ENCODE assay signal across 10 mouse cellular contexts in genomic region chr5:147357536-147357935, GRCm38 (mm10). TPM values are rescaled to one million over a fixed set of nuclear protein-coding genes. Genes with fewer than 3 reads are reported as not detected.
DNase-seq lines count a peak whose midpoint lies in the region; ATAC-seq and TF ChIP-seq lines count a peak whose summit lies in the region.
"Had no signal": no experiment of that assay in that cellular context is flagged by ENCODE, and none has a peak within 500 bp of the region (broad histone marks: within the 10 kb centered on the region; RNA-seq: fewer than 3 reads in every experiment).

No protein-coding gene starts in this region.

- H3K4me1 ChIP-seq in small intestine, adult 2 months (ENCODE audit: control insufficient read depth, insufficient read depth, insufficient read length, low read length), result no peaks in the 10 kb centered on the region
- no peaks in the 10 kb centered on the region for H3K4me1 ChIP-seq in forebrain, embryonic 13.5 days
- H3K4me1 ChIP-seq: embryonic facial prominence, embryonic 12.5 days; limb, embryonic 13.5 days had no signal

- H3K9ac ChIP-seq in forebrain, embryonic 13.5 days, result no peak overlapping the region
- H3K9ac ChIP-seq: embryonic facial prominence, embryonic 12.5 days; limb, embryonic 13.5 days had no signal

- TF ChIP-seq CTCF in gastrocnemius, adult 2 months (IDR thresholded peaks at IDR 0.05), result peak; percentile 65
- peak; percentile 61; the same call in 1 of the 2 replicates for TF ChIP-seq CTCF in small intestine, adult 2 months (IDR thresholded peaks at IDR 0.05; ENCODE audit: extremely low read depth, insufficient read length, insufficient replicate concordance, low read depth, low read length)

- DNase-seq in gastrocnemius, adult 2 months, result no peak
- no peak for DNase-seq in gastrocnemius, adult 18-20 months (ENCODE audit: low spot score)
- peak; percentile 19 for DNase-seq in right cerebral cortex, postnatal 4 days
- no peak for DNase-seq in right cerebral cortex, adult 18-20 months
- no peak for DNase-seq in heart, adult 8-10 months (ENCODE audit: low spot score)

- no peaks in the 10 kb centered on the region; the same call in 1 of the 2 replicates for H3K27me3 ChIP-seq in small intestine, adult 2 months (ENCODE audit: control insufficient read depth, insufficient read depth, low read length)
- no peaks in the 10 kb centered on the region for H3K27me3 ChIP-seq in forebrain, embryonic 13.5 days
- H3K27me3 ChIP-seq: embryonic facial prominence, embryonic 12.5 days; limb, embryonic 13.5 days had no signal

- no peaks in the 10 kb centered on the region for H3K9me3 ChIP-seq in forebrain, embryonic 13.5 days (replicated peaks)
- H3K9me3 ChIP-seq: embryonic facial prominence, embryonic 12.5 days; limb, embryonic 13.5 days had no signal

- no peaks in the 10 kb centered on the region for H3K36me3 ChIP-seq in small intestine, adult 2 months (ENCODE audit: control insufficient read depth, insufficient read depth, low read length)
- H3K36me3 ChIP-seq in forebrain, embryonic 13.5 days (ENCODE audit: poor library complexity, severe bottlenecking), result no peaks in the 10 kb centered on the region
- H3K36me3 ChIP-seq: embryonic facial prominence, embryonic 12.5 days; limb, embryonic 13.5 days had no signal

- ATAC-seq in common myeloid progenitor, adult 5-6 weeks (replicated peaks; ENCODE audit: low read depth, poor library complexity, severe bottlenecking), result peak; percentile 31; the same call in 1 of the 2 replicates
- ATAC-seq in forebrain, embryonic 13.5 days, result no peak

- no peak overlapping the region for H3K27ac ChIP-seq in gastrocnemius, adult 2 months
- H3K27ac ChIP-seq in small intestine, adult 2 months (ENCODE audit: insufficient read depth, low read depth, low read length), result no peak overlapping the region
- H3K27ac ChIP-seq in forebrain, embryonic 13.5 days, result no peak overlapping the region
- H3K27ac ChIP-seq: embryonic facial prominence, embryonic 12.5 days; limb, embryonic 13.5 days had no signal

- H3K4me3 ChIP-seq in gastrocnemius, adult 2 months, result no peak overlapping the region
- no peak overlapping the region for H3K4me3 ChIP-seq in small intestine, adult 2 months (ENCODE audit: low read depth, low read length)
- no peak overlapping the region for H3K4me3 ChIP-seq in forebrain, embryonic 13.5 days
- H3K4me3 ChIP-seq: embryonic facial prominence, embryonic 12.5 days; limb, embryonic 13.5 days had no signal

- intact Hi-C loops in gastrocnemius, adult 2 months (cut with DNase I), result no loop called here

- H3K4me2 ChIP-seq in forebrain, embryonic 13.5 days, result no peak overlapping the region
- H3K4me2 ChIP-seq: embryonic facial prominence, embryonic 12.5 days; limb, embryonic 13.5 days had no signal

- TF ChIP-seq POLR2A in small intestine, adult 2 months (IDR thresholded peaks at IDR 0.05; ENCODE audit: low read depth, low read length), result no peak

- 46% methylated on average over 3 of the region's 3 CpGs for WGBS in small intestine, adult 2 months
- 45% methylated on average over 3 of the region's 3 CpGs for WGBS in forebrain, embryonic 13.5 days

RNA-seq across cellular contexts. Expression of gene Urad, which starts 35.3 kb away (rescaled TPM):
- not detected for total RNA-seq in gastrocnemius, adult 2 months (2021)
- not detected for total RNA-seq in gastrocnemius, adult 18-20 months (2021)
- total RNA-seq in common myeloid progenitor, adult 5-6 weeks (2017), result not detected in 2 replicates
- 3.1 and 4.7 TPM in 2 replicates for polyA plus RNA-seq in small intestine, adult 2 months (2012; rRNA removed)
- not detected in 2 replicates for polyA plus RNA-seq in forebrain, embryonic 13.5 days (2015; fragmentation: Nextera tagmentation; extraction: Ambion mirVana)
- total RNA-seq in heart, adult 8-10 months (2022), result not detected
- polyA plus RNA-seq: embryonic facial prominence, embryonic 12.5 days; limb, embryonic 13.5 days had no signal

RNA-seq across cellular contexts. Expression of gene Flt3, which starts 42.8 kb away (rescaled TPM):
- not detected for total RNA-seq in gastrocnemius, adult 2 months (2021)
- under 1 TPM; 0.07 TPM for total RNA-seq in gastrocnemius, adult 18-20 months (2021)
- 100 and 112 TPM in 2 replicates for total RNA-seq in common myeloid progenitor, adult 5-6 weeks (2017)
- 0.32 and 0.53 TPM in 2 replicates for polyA plus RNA-seq in small intestine, adult 2 months (2012; rRNA removed)
- 0.04 and 0.08 TPM in 2 replicates for polyA plus RNA-seq in forebrain, embryonic 13.5 days (2015; fragmentation: Nextera tagmentation; extraction: Ambion mirVana)
- total RNA-seq in heart, adult 8-10 months (2022), result under 1 TPM in 1 of 4 experiments, not detected in 3; 0.17 TPM

RNA-seq across cellular contexts. Expression of gene Cdx2, which starts 50.5 kb away (rescaled TPM):
- not detected for total RNA-seq in gastrocnemius, adult 2 months (2021)
- not detected for total RNA-seq in gastrocnemius, adult 18-20 months (2021)
- total RNA-seq in common myeloid progenitor, adult 5-6 weeks (2017), result not detected in 2 replicates
- polyA plus RNA-seq in small intestine, adult 2 months (2012; rRNA removed), result 116 and 344 TPM in 2 replicates
- not detected in 2 replicates for polyA plus RNA-seq in forebrain, embryonic 13.5 days (2015; fragmentation: Nextera tagmentation; extraction: Ambion mirVana)
- not detected for total RNA-seq in heart, adult 8-10 months (2022)
- polyA plus RNA-seq: embryonic facial prominence, embryonic 12.5 days had no signal

Comparison
In these comparisons a context has a peak if more than half of its experiments do, and no peak if none do; other contexts are left out.
1. RNA of gene Flt3, which starts 42.8 kb away (total RNA-seq): 100 to 112 TPM in common myeloid progenitor, adult 5-6 weeks; 0.07 TPM in gastrocnemius, adult 18-20 months, 0.17 TPM in heart, adult 8-10 months and not detected in gastrocnemius, adult 2 months; every median in the first group is over 10 times any median in the second.